Mouse (Mus musculus) G1E (cell line): ENCODE data around the gene Wnt3a. TPM values are rescaled to one million over a fixed set of nuclear protein-coding genes. Genes with fewer than 3 reads are reported as not detected.

ENCODE experiments used
- ATAC-seq: 2 replicates; pipeline ENCODE4 v1.8.0; 2016; ENCODE audit warnings: mild to moderate bottlenecking; ENCODE audit not compliant: insufficient number of reproducible peaks, poor library complexity, low FRiP score, severe bottlenecking; ENCODE audit errors: extremely low read depth
- DNase-seq: peaks from one replicate; pipeline ENCODE4 v3.0.0; 2012; ENCODE audit warnings: low spot score
- H3K27me3 ChIP-seq: 2 replicates; pipeline ENCODE4 v1.6.1; 2012; ENCODE audit warnings: mild to moderate bottlenecking, low read length, inconsistent platforms; ENCODE audit not compliant: insufficient read depth
- H3K36me3 ChIP-seq: replicated peaks from 2 replicates; pipeline ENCODE3; 2012; ENCODE audit warnings: mild to moderate bottlenecking, inconsistent platforms
- H3K4me1 ChIP-seq: 2 replicates; pipeline ENCODE4 v1.6.1; 2012; ENCODE audit warnings: low read depth, low read length, inconsistent platforms, mixed read lengths; ENCODE audit not compliant: insufficient read depth
- H3K4me3 ChIP-seq: 2 replicates; pipeline ENCODE4 v1.5.1; 2012; ENCODE audit warnings: low read depth, mild to moderate bottlenecking, inconsistent platforms, low read length, moderate library complexity, mixed read lengths
- H3K9me3 ChIP-seq: replicated peaks from 2 replicates; pipeline ENCODE4 v1.6.1; 2012; ENCODE audit warnings: inconsistent platforms
- CTCF ChIP-seq: IDR thresholded peaks from 2 replicates; pipeline ENCODE4 v1.5.1; 2012; ENCODE audit warnings: low read depth, low read length, inconsistent platforms, mixed read lengths
- GATA1 ChIP-seq: IDR thresholded peaks from 2 replicates; pipeline ENCODE4 v1.6.1; 2012; ENCODE audit warnings: borderline replicate concordance, low read length, inconsistent platforms, mixed read lengths
- GATA2 ChIP-seq: IDR thresholded peaks from 2 replicates; pipeline ENCODE4 v1.6.1; 2012; ENCODE audit warnings: low read depth, low read length, inconsistent platforms, borderline replicate concordance
- POLR2AphosphoS5 ChIP-seq: IDR thresholded peaks from 2 replicates; pipeline ENCODE4 v1.6.1; 2012; ENCODE audit warnings: low read depth, low read length, inconsistent platforms; ENCODE audit not compliant: insufficient replicate concordance
- TAL1 ChIP-seq: conservative IDR thresholded peaks from 2 replicates; pipeline ENCODE4 v1.6.1; 2012; ENCODE audit warnings: low read depth, low read length, inconsistent platforms, mixed read lengths
- polyA plus RNA-seq: library from polyadenylated mRNA; stranded (reverse); fragments of >175 nt; gene quantifications from 2 replicates; pipeline ENCODE4 v1.2.3, GENCODE M21; 2012
- total RNA-seq, 2 experiments: library from RNA; stranded (forward) in 1 of 2; stranded (reverse) in 1 of 2; fragments of 200-1000 nt in 1 of 2; fragments of >200 nt in 1 of 2; fragmentation: Nextera tagmentation in 1 of 2; gene quantifications; 2 replicates each; pipeline ENCODE4 v1.2.3; 2014 to 2017

The Wnt3a gene
- total and polyA plus RNA-seq, 3 experiments, result not detected

DNA sequence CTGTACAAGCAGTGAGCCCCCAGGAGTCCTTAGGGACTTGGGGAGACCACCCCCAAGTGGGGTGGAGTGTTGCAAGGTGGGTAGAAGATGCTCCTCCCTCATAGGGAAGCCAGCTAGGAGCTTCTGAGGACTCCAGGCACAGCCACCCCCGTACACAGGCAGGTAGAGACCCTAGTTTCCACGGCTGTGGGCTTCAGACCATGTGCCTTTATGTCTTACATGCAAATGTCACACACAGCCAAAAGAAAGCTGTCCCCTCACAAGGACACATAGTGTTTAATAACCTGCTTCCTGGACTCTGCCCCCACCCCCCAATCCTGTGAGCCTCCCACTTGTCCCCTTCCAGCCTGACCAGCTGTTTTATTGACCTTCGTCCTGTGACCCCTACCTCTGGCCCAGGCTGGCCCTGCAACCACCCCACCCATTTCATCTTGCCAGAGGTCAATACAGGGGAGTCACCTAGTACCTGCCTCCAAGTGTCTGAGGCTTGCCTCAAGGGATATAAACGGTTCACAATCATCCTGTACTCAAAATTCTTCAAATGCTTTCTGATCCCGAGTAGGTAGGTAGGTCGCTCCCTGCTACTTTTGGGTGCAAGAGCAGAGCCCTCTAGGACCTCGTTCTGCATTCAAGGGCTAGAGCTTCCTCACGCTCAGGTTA is 25.3 kb downstream of the Wnt3a start:
- H3K27me3 ChIP-seq, result peaks cover 41% of the 10 kb centered on the region
- DNase-seq (no peak), ATAC-seq (no peak)
- peaks cover 44% of the 10 kb centered on the region for H3K4me1 ChIP-seq
- no peak overlapping the region for H3K4me3 ChIP-seq
- peaks cover 3% of the 10 kb centered on the region for H3K9me3 ChIP-seq
- H3K36me3 ChIP-seq, result no peaks in the 10 kb centered on the region
- TF ChIP-seq GATA2 (no peak), GATA1 (no peak), POLR2AphosphoS5 (no peak), CTCF (no peak), TAL1 (no peak)

DNA sequence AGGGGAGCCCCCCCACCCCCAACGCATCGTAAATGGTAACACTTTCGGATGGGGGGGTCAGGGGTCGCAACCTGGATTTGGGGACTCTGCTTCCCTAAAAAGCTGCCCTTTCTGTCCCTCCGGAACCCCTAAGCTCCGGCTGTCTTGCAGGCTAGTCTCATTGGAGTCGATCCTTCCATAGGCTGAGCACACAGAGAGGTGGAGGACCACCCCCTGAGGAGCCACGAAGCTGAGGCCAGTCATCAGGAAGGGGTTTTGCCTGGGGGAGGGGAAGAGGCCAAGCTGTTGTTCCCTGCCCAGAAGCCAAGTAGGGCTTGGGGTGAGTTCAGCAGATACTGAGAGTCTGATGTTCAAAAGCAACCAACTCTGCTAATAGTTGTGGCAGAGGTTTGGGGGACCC is 26.0 kb downstream of the Wnt3a start:
- TF ChIP-seq CTCF (no peak), POLR2AphosphoS5 (no peak), GATA2 (no peak), GATA1 (no peak), TAL1 (no peak)
- DNase-seq (no peak), ATAC-seq (no peak)
- H3K4me3 ChIP-seq, result no peak overlapping the region
- H3K27me3 ChIP-seq, result peaks cover 41% of the 10 kb centered on the region
- peaks cover 3% of the 10 kb centered on the region for H3K9me3 ChIP-seq
- H3K36me3 ChIP-seq, result no peaks in the 10 kb centered on the region
- peaks cover 51% of the 10 kb centered on the region for H3K4me1 ChIP-seq

DNA sequence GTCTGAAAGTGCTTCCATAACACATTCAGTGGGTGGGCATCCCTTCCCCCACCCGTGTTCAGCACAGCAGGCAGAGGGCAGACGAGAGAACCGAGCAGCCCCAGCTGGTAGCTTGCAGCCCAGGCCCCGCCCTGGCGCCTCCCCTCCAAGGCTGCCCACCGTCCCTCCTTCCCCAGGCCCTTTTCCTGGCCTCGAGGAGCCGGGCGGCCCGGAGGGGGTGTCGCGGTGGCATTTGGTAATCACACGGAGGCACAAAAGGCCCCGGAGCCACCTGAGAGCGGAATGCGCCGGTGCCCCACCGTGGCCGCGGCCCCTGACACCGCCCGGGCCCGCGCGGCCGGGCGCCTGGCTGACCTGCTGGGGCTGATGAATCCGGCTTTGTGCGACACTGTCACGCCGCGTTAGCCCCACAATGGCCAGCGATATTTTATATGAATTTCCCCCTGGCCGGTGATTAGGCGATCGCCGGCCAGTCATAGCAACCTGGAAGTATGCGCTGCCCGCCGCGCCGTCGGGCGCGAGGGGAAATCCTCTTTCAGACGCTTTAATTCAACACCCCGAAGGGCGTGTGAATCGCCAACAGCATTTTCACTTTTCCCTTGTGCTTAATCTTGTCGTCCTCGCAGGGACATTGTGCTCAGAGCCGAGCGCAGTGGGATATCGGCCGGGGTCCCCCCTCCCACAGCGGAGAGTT is 26.5 kb downstream of the Wnt3a start:
- Histone ChIP-seq H3K4me1 (peaks cover 56% of the 10 kb centered on the region), H3K27me3 (peaks cover 37% of the 10 kb centered on the region), H3K9me3 (peaks cover 3% of the 10 kb centered on the region), H3K36me3 (no peaks in the 10 kb centered on the region), H3K4me3 (no peak overlapping the region)
- no peak for ATAC-seq
- DNase-seq, result no peak
- TF ChIP-seq GATA2 (no peak), CTCF (no peak), POLR2AphosphoS5 (no peak), TAL1 (no peak), GATA1 (no peak)

DNA sequence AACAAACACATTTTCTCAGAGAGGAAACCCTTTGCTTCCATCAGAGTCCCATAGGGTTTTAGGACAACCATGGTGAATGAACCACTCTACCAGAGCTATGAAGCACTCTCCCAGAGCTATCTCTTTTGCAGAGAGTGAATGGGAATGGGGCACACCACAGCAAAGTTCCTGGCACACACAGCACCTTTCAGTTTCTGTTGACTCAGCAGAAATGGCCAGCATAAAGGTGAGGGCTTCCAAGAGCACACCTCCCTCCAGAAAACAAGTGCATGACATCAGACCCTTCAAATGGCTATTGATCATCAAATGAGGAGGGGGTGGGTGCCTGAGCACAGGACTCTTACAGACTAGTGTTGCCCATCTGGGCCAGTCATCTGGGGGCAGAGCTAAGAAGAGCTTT is 28.2 kb downstream of the Wnt3a start:
- Histone ChIP-seq H3K4me3 (no peak overlapping the region), H3K27me3 (peaks cover 37% of the 10 kb centered on the region), H3K9me3 (no peaks in the 10 kb centered on the region), H3K4me1 (peaks cover 63% of the 10 kb centered on the region), H3K36me3 (no peaks in the 10 kb centered on the region)
- ATAC-seq, result no peak
- no peak for DNase-seq
- no peak for TF ChIP-seq TAL1
- no peak for TF ChIP-seq GATA1
- no peak for TF ChIP-seq GATA2
- TF ChIP-seq POLR2AphosphoS5, result no peak
- TF ChIP-seq CTCF, result no peak

DNA sequence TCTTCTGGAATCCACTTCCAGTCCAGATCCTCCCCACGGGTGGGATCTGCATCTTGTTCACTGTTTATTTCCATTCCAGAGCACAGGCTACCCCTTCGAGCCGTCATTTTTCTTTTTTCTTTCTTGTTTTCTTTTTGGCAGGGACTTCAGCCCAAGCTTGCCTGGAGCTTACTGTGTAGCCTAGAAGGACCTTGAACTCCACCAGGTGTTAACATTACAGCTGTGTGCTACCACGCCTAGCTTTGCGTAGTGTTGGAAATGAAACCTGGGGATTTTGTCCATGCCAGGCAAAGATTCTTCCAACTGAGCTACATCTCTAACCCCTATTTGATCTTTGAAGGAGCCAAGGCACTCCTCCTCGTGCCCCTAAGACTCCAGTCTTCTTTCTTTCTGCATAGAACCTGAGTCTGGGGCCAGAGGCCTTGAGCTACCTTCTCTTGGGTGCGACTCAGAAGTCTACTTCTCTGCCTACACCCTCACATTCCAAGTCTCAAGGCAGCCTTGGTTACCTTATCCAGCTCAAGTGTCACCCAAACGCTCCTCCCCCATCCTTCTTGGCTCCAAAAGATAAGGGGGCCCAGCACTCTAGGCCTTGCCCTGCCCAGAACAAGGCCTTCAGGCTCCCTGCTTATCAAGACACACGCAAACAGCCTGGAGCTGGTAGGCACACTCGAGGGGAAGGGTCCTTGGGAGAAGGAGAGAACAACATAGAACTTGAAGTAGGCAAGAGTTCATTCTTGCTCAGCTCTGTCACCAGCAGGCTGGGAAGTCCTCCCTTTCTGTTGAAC is 29.7 kb downstream of the Wnt3a start:
- TF ChIP-seq GATA2, result no peak
- TF ChIP-seq TAL1, result peak; percentile 52
- no peak for TF ChIP-seq GATA1
- no peak for TF ChIP-seq CTCF
- H3K9me3 ChIP-seq, result no peaks in the 10 kb centered on the region
- ATAC-seq (peak; percentile 89), DNase-seq (peak; percentile 78)
- peak overlapping the region; percentile 39; the same call in 1 of the 2 replicates for H3K4me3 ChIP-seq
- peaks cover 30% of the 10 kb centered on the region for H3K27me3 ChIP-seq
- peaks cover 60% of the 10 kb centered on the region for H3K4me1 ChIP-seq
- H3K36me3 ChIP-seq, result no peaks in the 10 kb centered on the region

DNA sequence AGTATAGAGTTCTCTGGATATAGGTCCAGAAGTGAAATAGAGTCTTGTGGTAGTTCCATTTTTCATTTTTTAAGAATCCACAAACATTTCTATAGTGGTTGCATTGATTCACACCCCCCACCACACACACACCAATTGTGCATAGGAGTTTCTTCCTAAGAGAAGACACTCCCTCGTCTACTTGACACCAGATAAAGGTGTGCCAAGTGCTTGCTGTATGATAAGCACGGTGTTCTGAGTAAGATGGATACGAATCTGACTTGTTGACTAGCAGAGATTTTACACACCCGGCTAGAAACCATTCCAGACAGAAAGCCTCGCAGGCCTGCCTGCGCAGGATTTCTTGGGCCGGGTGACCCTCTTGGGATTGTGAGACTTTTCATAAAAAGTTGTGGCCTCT is 30.9 kb downstream of the Wnt3a start:
- peaks cover 55% of the 10 kb centered on the region for H3K4me1 ChIP-seq
- H3K36me3 ChIP-seq, result no peaks in the 10 kb centered on the region
- no peak for ATAC-seq
- peaks cover 27% of the 10 kb centered on the region for H3K27me3 ChIP-seq
- no peaks in the 10 kb centered on the region for H3K9me3 ChIP-seq
- TF ChIP-seq GATA1, result no peak
- TF ChIP-seq POLR2AphosphoS5, result no peak
- no peak for TF ChIP-seq CTCF
- no peak for TF ChIP-seq TAL1
- no peak for TF ChIP-seq GATA2
- H3K4me3 ChIP-seq, result no peak overlapping the region
- DNase-seq, result no peak
